Mouse (Mus musculus) embryo, embryonic 9.5 days (tissue): ENCODE measurements at regions not wholly inside any gene's neighbourhood (a gene's known extent, or its start where the extent isn't known, plus 50 kb on each side); places are given as distances from the start of the nearest gene placed in this dataset.
A peak's percentile ranks its signal among the peaks of the same experiment; 100 is the strongest.

Experiments
- DNase-seq: peaks from one replicate; pipeline ENCODE4 v3.0.0-alpha.2; 2017; ENCODE audit errors: extremely low spot score

DNA sequence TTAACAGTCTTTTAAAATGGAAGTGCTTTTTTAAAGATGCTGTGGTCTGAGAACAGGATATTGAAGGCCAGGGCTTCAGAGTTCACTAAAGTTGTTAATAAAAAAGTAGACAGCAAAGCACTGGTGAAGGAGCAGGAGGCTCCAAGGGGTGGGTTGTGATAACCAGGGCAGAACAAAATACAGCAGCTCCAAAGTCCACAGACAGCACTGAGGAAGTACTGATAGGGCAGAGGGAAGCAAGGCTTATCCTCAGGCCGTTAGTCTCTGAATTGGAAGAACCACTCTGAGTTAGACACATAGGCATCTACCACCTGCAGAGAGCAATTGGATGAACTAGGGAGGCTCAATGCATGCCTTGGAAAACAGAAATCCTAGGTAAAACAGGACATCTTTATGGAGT lies 62.1 kb downstream of the P2ry1 start:
- DNase-seq: no peak

DNA sequence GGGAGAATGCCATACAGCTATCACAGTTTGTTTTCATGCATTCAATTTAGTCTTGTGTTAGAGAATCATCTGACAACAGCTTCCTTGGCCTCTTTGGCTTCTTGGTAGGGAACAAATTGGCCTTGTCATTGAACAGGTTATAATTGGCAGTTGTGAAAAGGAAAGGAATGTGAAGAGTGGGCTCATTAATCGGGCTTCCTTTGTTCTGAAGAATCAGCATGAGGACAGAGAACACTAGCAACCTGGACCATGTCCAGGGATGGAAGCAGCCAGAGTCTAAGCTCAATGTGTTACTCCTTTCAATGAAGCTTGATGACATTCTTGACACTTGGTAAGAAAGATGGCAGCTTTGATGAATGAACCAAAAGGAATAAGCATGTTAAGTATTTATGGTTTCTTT lies 64.5 kb downstream of the P2ry1 start:
- no peak for DNase-seq

DNA sequence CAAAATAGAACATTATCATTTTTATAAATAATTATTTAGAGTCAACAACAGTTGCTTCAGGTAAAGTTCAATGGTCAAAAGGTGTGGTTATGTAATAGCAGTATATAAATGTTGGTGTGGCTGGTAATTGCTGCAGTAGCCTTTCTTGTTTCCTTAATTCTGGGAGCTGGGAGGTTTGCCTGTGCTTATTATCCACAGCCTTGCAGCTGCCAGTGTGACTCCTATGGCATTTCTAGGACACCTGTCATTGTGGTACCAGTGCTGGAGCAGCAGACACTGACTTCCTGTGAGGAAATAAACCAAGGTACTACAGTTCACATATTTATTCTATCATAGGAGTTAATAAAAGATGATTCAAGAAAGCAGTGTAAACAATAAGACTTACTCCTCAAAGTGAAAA lies 65.6 kb downstream of the P2ry1 start:
- DNase-seq: no peak

DNA sequence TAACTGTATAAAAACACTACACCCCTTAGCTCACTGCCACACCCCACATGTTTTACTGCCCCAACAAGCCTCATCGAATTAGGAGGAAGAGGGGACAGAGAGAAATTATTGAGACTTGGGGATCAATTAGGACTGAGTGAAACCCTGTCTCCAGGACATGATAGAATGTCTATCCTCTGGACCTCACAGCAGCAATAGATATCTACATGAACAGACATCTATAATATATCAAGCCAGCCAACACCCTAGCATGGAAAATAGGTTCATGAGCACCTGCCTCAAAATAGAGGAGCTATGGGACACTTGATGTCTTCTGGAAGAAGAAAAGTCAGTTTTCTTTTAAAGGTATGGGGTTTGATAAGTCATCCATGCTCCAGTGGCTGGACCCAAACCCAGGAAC lies 68.4 kb downstream of the P2ry1 start:
- DNase-seq: no peak

DNA sequence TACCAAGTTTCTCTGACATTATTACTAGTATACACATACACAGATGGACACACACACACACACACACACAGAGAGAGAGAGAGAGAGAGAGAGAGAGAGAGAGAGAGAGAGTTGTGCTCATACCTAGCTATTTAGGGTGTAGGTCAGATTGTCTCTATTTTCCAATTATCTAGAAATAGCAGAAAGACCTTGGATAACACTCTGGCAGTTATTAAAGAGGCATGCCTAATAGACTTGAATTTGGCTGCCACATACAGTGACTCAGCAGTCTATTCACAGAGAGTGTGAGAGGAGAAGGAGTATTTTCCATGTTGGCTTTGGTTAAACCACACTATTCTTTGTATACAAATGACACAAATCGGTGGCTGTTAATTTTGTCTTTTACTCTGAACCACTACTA lies 69.7 kb downstream of the P2ry1 start:
- no peak for DNase-seq

DNA sequence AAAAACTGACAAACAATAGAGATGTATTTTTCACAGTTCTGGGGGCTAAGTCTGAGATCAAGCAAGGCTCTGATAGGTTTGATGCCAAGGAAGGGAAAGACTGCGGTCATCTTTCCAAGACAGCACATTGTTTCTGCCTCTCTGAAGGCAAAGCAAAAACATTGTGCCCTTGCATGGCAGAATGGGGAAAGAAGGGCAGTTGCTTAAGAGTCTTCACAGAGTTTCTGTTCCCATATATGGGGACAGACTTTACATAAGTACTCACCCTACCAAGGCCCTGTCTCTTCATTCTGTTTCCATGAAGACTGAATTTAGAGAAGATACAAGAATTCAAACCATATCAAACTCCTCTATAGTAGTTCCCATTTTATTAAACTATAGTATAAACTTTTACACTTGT lies 70.5 kb downstream of the P2ry1 start:
- no peak for DNase-seq

DNA sequence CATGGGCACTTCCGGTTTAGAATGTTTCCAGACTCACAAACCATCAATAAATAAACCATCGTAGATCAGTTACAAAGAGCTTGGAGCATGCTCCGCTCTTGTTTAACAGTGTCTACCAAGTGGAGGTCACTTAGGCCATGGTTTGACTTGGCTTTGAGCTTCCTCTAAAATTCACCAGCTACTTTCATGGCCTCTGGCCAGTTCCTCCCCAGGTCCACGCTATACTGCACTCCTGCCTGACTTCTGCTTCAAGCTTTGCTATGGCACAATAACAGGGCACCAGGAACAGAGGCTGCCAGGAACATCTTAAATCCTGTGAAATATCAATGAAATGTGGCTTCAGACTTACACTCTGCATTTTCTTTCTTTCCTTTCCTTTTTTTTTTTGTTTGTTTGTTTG lies 71.2 kb downstream of the P2ry1 start:
- no peak for DNase-seq

DNA sequence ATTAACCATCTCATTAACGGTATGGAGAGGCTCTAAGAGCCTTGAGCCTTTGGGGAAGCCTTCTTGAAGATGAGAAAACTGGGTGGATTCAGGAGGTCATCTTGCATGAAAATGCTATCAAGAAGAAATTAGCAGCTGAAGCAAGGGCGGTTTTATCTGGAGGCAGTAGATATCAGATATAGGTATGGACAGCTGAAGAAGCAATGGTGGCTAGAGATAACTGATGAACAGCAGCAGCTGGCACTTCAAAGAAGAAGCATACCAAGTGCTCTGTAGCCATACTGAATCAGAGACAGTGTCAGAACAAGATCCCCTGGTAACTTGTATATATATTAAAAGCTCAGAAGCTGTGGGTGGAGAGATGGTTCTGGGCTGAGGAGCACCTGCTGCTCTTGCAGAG lies 73.2 kb downstream of the P2ry1 start:
- DNase-seq: no peak

DNA sequence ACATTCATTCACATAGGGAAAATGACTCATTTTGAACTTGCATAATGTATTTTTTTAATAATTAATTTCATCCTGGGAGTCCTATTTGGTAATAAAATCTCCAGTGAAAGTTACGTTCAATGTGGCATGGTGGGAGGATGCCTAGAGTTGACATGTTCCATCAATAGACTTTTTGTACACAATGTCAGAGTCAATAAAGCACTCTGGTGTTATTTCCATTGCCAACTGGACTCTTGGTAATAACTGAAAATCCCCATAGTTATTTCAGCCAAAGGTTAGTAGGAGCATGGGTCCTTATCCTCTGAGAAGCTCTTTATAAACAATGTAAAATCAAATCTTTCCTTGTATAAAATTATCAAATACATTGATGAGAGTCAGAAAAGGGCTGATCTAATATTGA lies 87.3 kb downstream of the P2ry1 start:
- DNase-seq: no peak

DNA sequence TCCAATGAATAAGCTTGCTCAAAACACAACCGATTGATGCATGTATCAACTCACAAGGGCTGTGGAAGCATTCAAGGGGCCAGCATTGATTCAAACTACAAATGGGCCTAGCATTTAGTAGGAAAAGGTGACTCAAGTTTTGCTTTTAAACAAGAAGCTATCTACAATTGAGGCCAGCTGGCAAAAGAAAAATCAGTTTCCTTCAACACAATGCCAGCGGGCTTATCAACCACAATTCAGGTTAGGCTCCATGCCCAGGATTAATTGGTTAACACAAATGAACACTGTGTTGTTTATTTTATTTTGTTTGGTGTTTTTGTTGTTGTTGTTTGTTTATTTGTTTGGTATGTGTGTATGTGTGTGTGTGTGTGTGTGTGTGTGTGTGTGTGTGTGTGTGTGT lies 89.4 kb downstream of the P2ry1 start:
- DNase-seq: no peak

DNA sequence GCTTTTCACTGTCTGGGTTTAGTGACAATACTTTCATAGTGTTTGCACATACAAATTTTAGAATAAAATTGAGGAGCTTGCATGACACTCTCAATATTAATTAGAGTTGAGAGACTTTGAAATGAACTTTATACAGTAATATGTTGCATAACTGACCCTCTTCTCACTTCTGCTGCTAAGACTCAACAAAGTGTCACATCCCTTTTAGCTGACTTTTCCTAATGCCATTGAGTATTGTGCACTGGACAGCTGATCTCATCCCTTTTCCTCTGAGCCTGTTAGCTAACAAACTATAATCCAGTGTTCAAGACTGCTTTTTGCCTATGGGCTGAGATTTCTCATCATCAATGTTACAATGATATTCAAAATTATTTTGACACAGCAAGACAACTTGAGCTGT lies 113.8 kb downstream of the P2ry1 start:
- DNase-seq: no peak

DNA sequence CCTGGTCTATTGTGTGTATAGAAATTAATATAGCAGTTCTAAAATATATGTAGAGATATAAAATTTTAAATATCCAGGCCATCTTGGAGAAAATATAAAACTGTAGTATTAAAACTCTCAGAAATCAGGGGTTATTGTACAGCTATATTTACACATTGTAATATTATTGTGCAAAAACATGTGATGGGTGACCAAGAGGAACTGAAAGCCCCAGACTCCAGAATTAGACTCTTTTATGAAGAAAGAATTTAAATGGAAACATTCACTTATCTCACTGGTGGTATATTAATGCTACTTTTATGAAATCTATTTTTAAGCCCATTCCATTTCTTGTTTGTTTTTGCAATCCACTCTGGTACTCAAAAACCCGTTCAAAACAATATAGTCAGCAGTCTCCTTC lies 130.5 kb downstream of the P2ry1 start:
- DNase-seq: no peak

DNA sequence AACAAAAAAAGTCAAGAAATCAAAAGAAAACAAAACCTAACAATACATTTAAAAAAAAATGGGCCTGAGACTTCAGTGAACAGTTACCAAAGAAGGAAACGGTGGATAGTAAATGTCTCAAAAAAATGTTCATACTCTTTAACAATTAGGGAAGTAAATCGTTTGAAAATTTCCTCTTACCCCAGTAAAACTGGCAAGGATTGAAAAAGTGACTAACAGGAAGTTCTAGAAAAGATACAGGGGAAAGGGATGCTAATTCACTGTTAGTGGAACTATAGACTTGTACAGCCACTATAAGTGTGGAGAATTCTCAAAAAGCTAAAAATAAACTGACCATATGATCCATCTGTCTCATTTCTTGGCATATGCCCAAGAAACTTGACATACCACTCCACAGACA lies 151.5 kb downstream of the P2ry1 start:
- DNase-seq: no peak

DNA sequence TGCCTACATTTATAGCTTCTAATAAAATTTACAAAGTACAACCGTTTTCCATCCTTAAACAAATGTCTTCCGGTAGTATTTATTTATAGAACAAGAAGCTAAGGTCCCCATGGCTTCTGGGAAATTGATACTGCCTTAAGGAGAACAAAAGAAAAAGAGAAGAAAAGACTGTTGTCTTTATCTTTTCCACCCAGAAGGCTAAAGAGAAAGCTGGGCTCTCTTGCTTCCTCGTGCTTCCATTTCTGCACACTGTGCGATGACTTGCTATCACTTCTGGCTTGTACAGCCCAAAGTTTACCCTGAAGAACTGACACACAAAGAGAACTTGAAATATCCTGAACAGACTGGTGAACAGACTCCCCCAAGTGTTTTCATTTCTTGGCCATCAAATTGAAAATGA lies 157.2 kb downstream of the P2ry1 start:
- no peak for DNase-seq

DNA sequence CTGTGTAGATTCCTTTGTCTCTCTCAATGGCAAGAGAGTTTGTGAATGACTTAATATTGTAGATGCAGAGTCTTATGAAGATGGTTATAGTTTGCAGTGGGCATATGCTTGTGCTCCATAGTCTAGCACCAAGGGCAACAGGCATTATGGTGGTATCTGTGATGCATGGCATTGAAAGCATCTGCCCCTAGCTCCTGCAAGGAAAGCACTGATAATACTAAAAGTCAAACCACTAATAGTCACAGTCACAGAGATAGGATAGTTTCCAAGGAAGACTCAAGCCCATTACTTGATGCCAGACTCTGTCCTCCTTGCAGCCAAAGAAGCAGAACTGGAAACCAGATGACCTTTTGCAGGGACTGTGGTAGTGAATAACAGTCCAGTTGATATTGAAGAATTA lies 158.8 kb downstream of the P2ry1 start:
- DNase-seq: no peak

DNA sequence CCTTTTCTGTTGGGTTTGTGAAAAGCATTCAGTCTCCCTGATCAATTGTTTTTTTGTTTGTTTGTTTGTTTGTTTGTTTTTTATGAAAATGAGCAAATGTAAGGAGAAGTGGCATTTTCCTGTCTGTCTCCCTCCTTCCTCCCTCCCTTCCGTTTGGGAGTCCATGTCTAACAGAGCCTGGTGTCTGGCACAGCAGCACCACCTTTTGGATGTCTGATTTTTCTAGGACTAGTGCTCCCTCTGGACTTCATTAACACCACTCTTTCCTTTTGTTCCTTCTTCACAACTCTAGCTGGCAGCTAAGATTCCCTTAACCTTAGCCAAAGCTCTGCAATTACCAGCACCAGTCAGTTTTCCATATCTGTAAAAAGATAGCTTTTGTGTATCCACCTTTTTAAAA lies 175.6 kb upstream of the Rap2b start:
- DNase-seq: no peak

DNA sequence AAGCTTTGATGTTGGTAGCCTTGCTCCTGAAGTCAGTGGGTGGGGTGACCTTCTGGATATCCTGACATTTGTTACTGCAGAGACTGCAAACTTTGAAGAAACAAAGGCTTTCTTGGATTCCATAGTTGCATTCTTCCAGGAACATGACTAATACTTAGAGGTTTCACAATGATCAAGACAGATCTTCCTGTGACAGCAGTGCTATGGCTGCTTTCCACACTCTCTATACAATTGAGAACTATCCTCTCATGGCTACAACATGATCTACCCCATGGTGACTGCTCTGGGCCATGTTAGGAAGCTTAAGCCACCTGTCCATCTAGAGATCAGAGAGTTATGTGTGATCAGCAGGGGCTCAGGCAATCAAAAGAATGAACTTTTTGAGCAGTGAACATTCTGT lies 172.8 kb upstream of the Rap2b start:
- no peak for DNase-seq

DNA sequence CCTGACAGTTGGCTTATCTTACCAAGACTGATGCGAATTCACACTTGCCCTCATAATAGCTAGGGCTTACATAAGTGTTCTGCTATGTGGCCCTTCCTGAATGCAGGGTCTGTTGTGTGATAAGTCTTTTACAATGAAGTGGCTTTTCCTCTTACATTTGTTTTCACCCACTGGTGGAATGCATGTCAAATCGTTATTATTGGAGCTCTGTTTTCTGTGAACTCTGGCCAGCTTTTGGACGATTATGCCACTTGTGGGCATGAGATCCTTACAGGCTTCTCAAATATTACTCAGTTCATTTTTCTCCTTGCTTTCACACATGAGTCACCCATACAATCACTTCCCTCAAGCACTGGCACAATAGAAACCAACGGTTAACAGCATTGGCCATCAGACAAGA lies 144.9 kb upstream of the Rap2b start:
- no peak for DNase-seq

DNA sequence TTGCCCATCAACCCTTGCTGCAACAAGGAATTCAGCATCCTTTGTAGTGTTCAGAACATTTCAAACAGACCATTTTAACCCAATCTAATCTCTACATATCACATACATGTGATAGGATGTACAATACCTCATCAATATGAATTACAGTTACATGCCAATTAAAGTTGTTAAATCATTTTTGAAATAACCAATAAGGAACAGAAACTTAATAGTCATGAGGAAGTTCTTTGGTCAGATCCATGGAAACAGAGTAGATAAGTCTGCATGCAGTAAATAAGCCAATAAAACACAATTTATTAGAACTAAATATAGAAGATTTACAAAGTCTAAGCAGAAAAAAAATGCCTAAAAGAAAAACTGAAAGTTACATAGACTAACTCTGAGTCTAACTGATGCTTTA lies 136.9 kb upstream of the Rap2b start:
- no peak for DNase-seq

DNA sequence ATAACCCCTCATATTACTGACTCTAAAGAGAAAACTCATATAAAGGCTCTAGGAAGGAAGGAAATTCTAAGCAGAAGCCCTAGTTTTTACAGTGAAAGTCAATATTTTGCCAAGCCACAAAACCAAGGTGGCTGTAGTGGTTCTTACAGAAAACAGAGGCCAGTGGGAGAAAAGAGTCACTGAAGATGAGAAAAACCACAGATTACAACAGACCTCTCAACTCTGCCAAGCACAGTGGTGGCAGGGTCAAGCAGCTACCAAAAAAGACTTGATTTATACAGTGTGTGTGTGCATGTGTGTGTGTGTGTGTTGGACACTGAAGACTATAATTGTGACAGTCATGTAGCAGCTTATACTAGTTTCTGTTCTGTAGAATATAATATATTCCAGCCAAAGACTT lies 136.4 kb upstream of the Rap2b start:
- no peak for DNase-seq

DNA sequence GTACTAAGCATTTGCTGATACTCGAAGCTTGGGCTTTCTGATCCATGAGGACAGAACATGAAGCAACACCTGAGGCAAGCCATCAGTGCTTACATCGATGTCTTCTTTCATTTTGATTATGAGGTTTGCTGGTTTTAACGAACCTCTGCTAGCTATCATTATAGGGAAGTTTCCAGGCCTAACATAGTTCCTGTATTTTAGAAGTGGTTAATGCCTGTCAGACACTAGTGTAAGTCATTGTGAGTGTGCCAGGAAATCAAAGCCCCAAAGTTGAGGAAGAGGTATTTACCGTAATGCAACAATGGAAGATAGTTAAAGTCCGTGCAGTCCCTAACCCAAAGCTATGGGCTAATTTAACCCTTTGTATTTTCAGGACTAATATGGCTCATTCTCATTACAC lies 120.1 kb upstream of the Rap2b start:
- DNase-seq: no peak

DNA sequence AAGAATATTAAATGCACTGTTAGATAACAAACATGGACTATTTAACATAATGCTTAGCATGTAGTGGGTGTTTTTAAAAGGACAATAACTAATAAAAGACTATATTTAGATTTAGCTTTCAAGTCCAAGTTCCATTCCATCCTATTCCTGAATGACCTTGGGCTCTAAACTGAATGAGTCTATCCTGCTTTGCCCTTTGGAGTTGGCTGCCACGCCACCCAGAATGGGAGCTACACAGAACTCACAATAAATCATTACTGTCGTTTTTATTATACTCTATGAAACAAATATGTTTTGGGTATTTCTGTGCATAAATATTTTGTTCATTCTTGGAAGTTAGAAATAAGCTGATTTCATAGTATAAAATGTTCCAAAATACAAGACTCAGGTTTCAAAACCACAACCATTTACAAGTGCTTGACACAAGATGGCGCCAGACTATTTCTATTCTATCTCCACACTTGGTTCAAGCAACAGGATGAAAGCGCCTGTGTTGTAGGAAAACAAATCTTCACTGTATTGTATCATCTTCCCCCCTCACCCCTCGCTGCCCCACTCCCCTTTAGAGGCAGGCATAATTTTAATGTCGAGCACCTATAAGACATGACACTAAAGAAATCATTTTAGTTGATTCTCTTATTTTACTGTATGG lies 117.4 kb upstream of the Rap2b start:
- DNase-seq: peak; percentile 38

DNA sequence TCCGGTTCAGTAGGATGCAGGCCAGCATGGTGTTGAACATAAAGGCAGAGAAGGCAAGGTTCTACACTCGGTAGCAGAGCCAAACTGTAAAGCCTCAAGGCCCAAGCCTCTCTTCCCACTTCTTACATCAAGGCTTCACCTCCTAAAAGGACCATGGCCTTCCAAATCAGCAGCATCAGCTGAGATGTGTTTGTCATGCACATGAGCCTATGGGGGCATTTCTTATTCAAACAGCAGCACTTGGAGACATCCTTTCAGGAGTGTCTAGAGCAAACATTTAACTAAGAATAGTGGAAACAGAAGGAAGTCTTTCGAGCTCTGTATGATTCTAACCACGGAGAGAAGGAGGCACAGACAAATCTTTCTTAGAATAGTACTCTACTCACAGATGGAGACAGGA lies 115.0 kb upstream of the Rap2b start:
- DNase-seq: no peak

DNA sequence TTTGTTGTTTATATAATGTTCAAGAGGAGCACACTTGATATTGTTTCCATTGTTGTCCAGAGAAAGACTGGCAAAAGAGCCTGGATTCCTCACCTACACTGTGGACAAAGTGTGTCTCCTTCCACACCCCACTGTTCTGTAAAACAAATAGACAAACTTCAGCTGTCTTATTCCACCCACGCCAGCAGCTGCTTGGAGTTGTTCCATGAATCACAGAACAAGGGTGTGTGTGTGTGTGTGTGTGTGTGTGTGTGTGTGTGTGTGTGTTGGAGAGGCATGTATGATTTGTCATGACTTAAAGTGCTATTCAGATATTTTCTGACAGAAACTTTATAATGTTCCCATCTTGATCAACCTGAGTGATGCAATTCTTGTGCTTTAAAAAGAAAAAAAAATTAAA lies 114.1 kb upstream of the Rap2b start:
- no peak for DNase-seq

DNA sequence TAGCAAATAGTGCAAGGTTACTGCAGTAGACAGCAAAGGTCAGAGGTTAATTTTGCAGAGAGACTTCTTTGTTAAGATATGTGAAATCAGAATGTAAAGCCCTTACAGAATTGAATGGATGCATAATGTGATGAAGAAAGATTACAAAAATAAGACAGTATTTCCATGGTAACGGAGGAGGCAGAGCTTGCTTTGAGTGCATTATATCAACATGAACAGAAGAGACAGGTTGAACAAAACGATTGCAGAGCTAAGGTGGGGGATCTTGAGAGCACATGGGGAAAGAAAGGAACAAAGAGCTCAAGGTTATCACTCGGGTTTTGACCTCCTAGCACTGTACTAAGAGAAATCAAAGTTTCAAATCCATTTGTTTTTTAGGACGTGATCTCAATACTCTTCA lies 106.2 kb upstream of the Rap2b start:
- DNase-seq: no peak
